Mouse (Mus musculus): ENCODE measurements around the gene Palm3.

Gene Palm3

GRCm38 (mm10) chr8:84067047-84067573 lies 45.8 kb downstream of the Palm3 start:
- peak; percentile 96 for DNase-seq (ENCODE audit: low spot score)

DNA sequence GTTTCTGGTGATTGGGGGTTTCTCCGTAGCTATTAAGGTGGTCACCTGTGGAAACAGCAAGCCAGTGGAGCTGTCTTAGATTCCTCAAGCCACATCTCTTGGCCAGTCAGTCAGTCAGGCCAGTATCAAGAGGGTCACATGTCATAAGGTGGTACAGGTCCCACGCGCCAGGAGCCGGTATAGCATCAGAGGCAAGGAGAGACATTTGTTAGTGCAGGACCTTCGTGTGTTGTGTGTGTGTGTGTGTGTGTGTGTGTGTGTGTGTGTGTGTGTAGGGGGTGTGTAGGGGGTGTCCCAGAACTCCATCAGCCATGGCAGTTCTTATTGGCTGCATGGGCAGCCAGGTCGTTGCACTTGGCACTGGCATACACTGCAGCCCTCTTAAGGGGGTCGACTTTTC lies 46.6 kb downstream of the Palm3 start:
- DNase-seq (ENCODE audit: low spot score), result no peak

GRCm38 (mm10) chr8:84068316-84069035 lies 47.2 kb downstream of the Palm3 start:
- DNase-seq (ENCODE audit: low spot score), result no peak

DNA sequence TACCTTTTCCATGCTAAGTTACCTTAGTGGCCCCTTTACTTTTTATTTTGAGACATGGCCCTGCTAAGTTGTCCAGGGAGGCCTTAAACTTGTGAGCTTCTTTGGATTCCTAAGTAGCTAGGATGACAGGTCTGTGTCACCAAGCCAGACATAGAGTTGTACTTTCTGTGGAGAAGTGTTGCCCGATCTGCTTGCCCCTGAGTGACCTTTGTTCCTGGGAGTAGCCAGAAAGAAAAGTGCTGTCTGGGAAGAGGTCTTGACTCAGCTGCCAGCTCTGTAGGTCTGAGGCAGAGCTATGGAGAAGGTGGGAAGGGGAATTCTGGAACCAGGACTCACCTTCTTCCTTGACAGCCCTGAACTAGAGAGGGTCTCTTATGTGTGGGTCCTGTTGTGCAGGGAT lies 47.9 kb downstream of the Palm3 start:
- no peak for DNase-seq (ENCODE audit: low spot score)

DNA sequence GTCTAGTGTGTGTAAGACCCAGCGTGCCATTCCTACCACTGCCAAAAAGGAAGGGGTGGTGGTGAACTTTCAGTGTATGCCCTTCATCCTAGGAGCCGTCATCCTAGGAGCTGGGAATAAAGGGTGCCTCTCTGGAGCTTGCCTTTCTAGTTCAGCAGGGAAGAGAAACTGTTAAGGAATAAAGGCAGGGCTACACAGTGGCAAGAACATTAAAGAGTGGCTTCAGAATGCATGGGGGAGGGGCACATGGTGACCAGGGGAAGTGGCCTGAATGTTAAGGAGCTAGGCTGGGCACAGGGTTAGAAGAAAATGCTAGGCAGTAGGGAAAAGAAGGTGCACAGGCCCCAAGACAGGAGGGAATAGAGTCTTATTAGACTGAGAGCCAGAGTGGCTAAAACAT lies 48.5 kb downstream of the Palm3 start:
- DNase-seq (ENCODE audit: low spot score), result no peak

DNA sequence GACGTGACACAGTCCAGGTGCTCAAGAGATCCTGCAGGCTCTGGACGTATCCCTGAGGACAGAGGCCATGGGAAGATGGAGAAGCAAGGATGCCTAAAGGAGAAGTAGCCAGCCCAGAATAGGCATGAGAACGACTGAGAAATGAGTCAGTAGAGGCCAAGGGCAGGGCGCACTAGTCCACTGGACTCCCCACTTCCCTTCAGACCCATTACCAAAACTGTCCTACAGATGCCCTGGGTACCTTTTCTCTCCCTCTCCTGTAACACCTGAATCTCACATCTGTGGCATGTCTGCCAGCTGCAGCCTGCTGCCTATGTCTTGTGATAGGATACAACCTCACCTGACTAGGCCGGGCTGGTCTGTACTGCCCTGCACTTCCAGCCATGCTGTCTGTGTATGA lies 49.0 kb downstream of the Palm3 start:
- no peak for DNase-seq (ENCODE audit: low spot score)

DNA sequence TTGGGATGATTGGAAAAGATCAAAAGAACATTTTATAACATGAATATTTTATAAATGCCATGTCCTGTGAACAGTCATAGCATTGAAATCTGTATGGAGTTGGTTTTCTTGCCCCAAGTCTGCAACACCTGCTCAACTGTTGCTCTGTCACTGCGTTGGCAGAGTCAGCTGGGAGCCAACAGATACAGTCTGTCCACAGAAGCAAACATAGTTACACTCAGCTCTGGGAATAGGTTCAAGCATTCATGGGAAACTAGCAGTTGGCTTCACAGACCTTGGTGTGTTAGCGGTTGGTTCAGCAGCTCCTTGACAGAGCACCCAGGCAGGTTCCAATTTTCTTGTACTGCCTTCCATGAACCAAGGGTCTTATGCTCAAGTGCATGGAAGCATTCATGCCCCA lies 49.4 kb downstream of the Palm3 start:
- DNase-seq (ENCODE audit: low spot score), result no peak

- DNase-seq (ENCODE audit: low spot score), result no peak
Observed at GRCm38 (mm10) chr8:84071921-84072320, 50.6 kb downstream of the Palm3 start.

- DNase-seq (ENCODE audit: low spot score), result no peak
Observed at GRCm38 (mm10) chr8:84072321-84072720, 51.0 kb downstream of the Palm3 start.

DNA sequence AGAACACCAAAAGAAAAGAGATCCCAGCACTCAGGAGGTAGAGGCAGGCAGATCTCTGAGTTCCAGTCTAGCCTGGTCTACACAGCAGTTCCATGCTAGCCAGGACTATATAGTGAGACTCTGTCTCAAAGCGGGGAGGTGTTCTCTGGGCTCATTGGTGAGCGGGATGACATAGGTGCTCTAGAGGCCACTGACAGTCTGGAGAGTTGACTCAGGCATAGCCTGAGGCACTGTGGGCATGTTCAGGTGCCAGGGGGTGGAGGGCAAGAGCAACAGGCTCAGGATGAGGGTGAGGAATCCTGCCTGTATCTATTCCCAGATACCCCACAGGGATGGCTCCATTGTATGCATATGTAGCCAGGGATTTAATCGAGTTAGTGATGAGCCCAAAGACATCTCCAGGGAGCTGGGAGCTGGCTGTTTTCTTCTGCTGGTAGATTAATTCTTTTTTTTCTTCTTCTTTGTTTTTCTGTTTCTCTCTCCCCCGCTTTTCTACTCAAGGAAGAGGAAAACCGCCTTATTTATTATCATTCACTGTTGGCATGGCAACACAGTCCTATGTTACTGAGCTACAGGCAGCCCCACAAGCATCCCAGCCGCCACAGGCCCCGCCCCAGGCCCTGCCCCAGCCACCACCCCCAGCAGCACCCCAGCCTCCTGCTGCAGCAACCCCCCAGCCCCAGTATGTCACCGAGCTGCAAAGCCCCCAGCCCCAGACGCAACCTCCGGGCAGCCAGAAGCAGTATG lies 52.1 kb downstream of the Palm3 start:
- DNase-seq (ENCODE audit: low spot score), result no peak

GRCm38 (mm10) chr8:84076412-84076811 lies 55.1 kb downstream of the Palm3 start:
- no peak for DNase-seq (ENCODE audit: low spot score)

- no peak for DNase-seq (ENCODE audit: low spot score)
Observed at GRCm38 (mm10) chr8:84076849-84077248, 55.6 kb downstream of the Palm3 start.

DNA sequence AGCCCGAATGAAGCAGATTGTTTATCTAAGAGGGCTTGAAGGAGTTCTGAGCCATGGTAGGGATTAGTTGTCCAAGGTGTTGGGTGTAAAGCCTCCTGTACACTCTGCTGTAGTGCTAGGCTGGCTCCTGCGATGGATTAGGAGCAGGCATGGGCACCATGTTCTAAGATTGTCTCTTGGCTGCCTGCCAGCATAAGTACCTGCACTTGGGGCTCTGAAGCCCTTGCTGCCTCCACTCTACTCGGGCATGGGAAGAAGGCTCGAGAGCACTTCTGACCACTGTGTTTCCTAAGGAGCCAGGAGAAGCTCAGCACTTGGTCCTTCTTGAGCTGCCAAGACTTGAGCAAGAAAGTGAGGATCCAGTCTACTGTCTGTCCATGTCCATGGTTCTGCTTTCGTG lies 57.9 kb downstream of the Palm3 start:
- no peak for DNase-seq (ENCODE audit: low spot score)

Data from urinary bladder, postnatal 14 days (tissue).